Mouse (Mus musculus): ENCODE results near the gene Ndnf. TPM values are rescaled to one million over a fixed set of nuclear protein-coding genes. Genes with fewer than 3 reads are reported as not detected.

The Ndnf gene
- polyA plus RNA-seq, 1 experiment from 2014 or later = 3.9 TPM

GRCm38 (mm10) chr6:65725677-65726076 lies 54.3 kb downstream of the Ndnf start:
- Histone ChIP-seq H3K4me1 (replicated peaks; ENCODE audit: control insufficient read depth, insufficient read depth, low read length) (no peaks in the 10 kb centered on the region), H3K4me3 (replicated peaks; ENCODE audit: low read length) (no peak overlapping the region), H3K4me2 (ENCODE audit: low read length) (no peak overlapping the region), H3K36me3 (ENCODE audit: control insufficient read depth, insufficient read depth) (no peaks in the 10 kb centered on the region), H3K27me3 (replicated peaks; ENCODE audit: control insufficient read depth, insufficient read depth, low read length) (peaks cover 2% of the 10 kb centered on the region; the same call in 1 of the 2 replicates), H3K9me3 (ENCODE audit: control insufficient read depth, low read length) (no peaks in the 10 kb centered on the region), H3K27ac (ENCODE audit: low read length) (no peak overlapping the region), H3K9ac (replicated peaks; ENCODE audit: low read depth, low read length) (no peak overlapping the region)
- peak; percentile 78 for ATAC-seq
- WGBS = 6% methylated on average over 2 of the region's 2 CpGs

- Histone ChIP-seq H3K36me3 (ENCODE audit: control insufficient read depth, insufficient read depth) (no peaks in the 10 kb centered on the region), H3K27me3 (replicated peaks; ENCODE audit: control insufficient read depth, insufficient read depth, low read length) (peaks cover 2% of the 10 kb centered on the region; the same call in 1 of the 2 replicates), H3K4me2 (ENCODE audit: low read length) (no peak overlapping the region), H3K27ac (ENCODE audit: low read length) (no peak overlapping the region), H3K9ac (replicated peaks; ENCODE audit: low read depth, low read length) (no peak overlapping the region), H3K9me3 (ENCODE audit: control insufficient read depth, low read length) (no peaks in the 10 kb centered on the region), H3K4me1 (replicated peaks; ENCODE audit: control insufficient read depth, insufficient read depth, low read length) (no peaks in the 10 kb centered on the region), H3K4me3 (replicated peaks; ENCODE audit: low read length) (no peak overlapping the region)
- 68% methylated on average over 3 of the region's 3 CpGs for WGBS
- ATAC-seq = no peak
Measured at GRCm38 (mm10) chr6:65728261-65728660, 56.9 kb downstream of the Ndnf start.

GRCm38 (mm10) chr6:65739442-65739841 lies 68.1 kb downstream of the Ndnf start:
- Histone ChIP-seq H3K27me3 (replicated peaks; ENCODE audit: control insufficient read depth, insufficient read depth, low read length) (no peaks in the 10 kb centered on the region), H3K9ac (replicated peaks; ENCODE audit: low read depth, low read length) (no peak overlapping the region), H3K4me3 (replicated peaks; ENCODE audit: low read length) (no peak overlapping the region), H3K4me1 (replicated peaks; ENCODE audit: control insufficient read depth, insufficient read depth, low read length) (no peaks in the 10 kb centered on the region), H3K4me2 (ENCODE audit: low read length) (no peak overlapping the region), H3K36me3 (ENCODE audit: control insufficient read depth, insufficient read depth) (no peaks in the 10 kb centered on the region), H3K9me3 (ENCODE audit: control insufficient read depth, low read length) (no peaks in the 10 kb centered on the region), H3K27ac (ENCODE audit: low read length) (no peak overlapping the region)
- 76% methylated on average over 7 of the region's 8 CpGs for WGBS
- no peak for ATAC-seq

- no peak overlapping the region for H3K9ac ChIP-seq (replicated peaks; ENCODE audit: low read depth, low read length)
- H3K9me3 ChIP-seq (ENCODE audit: control insufficient read depth, low read length) = no peaks in the 10 kb centered on the region
- no peaks in the 10 kb centered on the region for H3K4me1 ChIP-seq (replicated peaks; ENCODE audit: control insufficient read depth, insufficient read depth, low read length)
- H3K27ac ChIP-seq (ENCODE audit: low read length) = no peak overlapping the region
- no peaks in the 10 kb centered on the region for H3K36me3 ChIP-seq (ENCODE audit: control insufficient read depth, insufficient read depth)
- ATAC-seq = no peak
- 17% methylated on average over 1 of the region's 1 CpGs for WGBS
- H3K4me3 ChIP-seq (replicated peaks; ENCODE audit: low read length) = no peak overlapping the region
- no peak overlapping the region for H3K4me2 ChIP-seq (ENCODE audit: low read length)
- no peaks in the 10 kb centered on the region for H3K27me3 ChIP-seq (replicated peaks; ENCODE audit: control insufficient read depth, insufficient read depth, low read length)
Measured at GRCm38 (mm10) chr6:65743144-65743870, 71.9 kb downstream of the Ndnf start.

- Histone ChIP-seq H3K4me2 (ENCODE audit: low read length) (no peak overlapping the region), H3K9me3 (ENCODE audit: control insufficient read depth, low read length) (no peaks in the 10 kb centered on the region), H3K27ac (ENCODE audit: low read length) (no peak overlapping the region), H3K4me3 (replicated peaks; ENCODE audit: low read length) (no peak overlapping the region), H3K36me3 (ENCODE audit: control insufficient read depth, insufficient read depth) (no peaks in the 10 kb centered on the region), H3K9ac (replicated peaks; ENCODE audit: low read depth, low read length) (no peak overlapping the region), H3K4me1 (replicated peaks; ENCODE audit: control insufficient read depth, insufficient read depth, low read length) (no peaks in the 10 kb centered on the region), H3K27me3 (replicated peaks; ENCODE audit: control insufficient read depth, insufficient read depth, low read length) (no peaks in the 10 kb centered on the region)
- no peak for ATAC-seq
Measured at GRCm38 (mm10) chr6:65743871-65744202, 72.4 kb downstream of the Ndnf start.

GRCm38 (mm10) chr6:65758214-65758613 lies 86.8 kb downstream of the Ndnf start:
- no peaks in the 10 kb centered on the region for H3K9me3 ChIP-seq (ENCODE audit: control insufficient read depth, low read length)
- no peaks in the 10 kb centered on the region for H3K27me3 ChIP-seq (replicated peaks; ENCODE audit: control insufficient read depth, insufficient read depth, low read length)
- whole genome bisulfite sequencing = 50% methylated on average over 7 of the region's 7 CpGs
- H3K27ac ChIP-seq (ENCODE audit: low read length) = no peak overlapping the region
- no peak for ATAC-seq
- no peak overlapping the region for H3K4me3 ChIP-seq (replicated peaks; ENCODE audit: low read length)
- no peak overlapping the region for H3K4me2 ChIP-seq (ENCODE audit: low read length)
- no peaks in the 10 kb centered on the region for H3K4me1 ChIP-seq (replicated peaks; ENCODE audit: control insufficient read depth, insufficient read depth, low read length)
- H3K36me3 ChIP-seq (ENCODE audit: control insufficient read depth, insufficient read depth) = no peaks in the 10 kb centered on the region
- H3K9ac ChIP-seq (replicated peaks; ENCODE audit: low read depth, low read length) = no peak overlapping the region

- ATAC-seq = no peak
- no peak overlapping the region for H3K9ac ChIP-seq (replicated peaks; ENCODE audit: low read depth, low read length)
- H3K9me3 ChIP-seq (ENCODE audit: control insufficient read depth, low read length) = no peaks in the 10 kb centered on the region
- no peak overlapping the region for H3K4me3 ChIP-seq (replicated peaks; ENCODE audit: low read length)
- no peaks in the 10 kb centered on the region for H3K27me3 ChIP-seq (replicated peaks; ENCODE audit: control insufficient read depth, insufficient read depth, low read length)
- no peak overlapping the region for H3K4me2 ChIP-seq (ENCODE audit: low read length)
- no peaks in the 10 kb centered on the region for H3K36me3 ChIP-seq (ENCODE audit: control insufficient read depth, insufficient read depth)
- no peaks in the 10 kb centered on the region for H3K4me1 ChIP-seq (replicated peaks; ENCODE audit: control insufficient read depth, insufficient read depth, low read length)
- H3K27ac ChIP-seq (ENCODE audit: low read length) = no peak overlapping the region
- 88% methylated on average over 5 of the region's 5 CpGs for WGBS
Measured at GRCm38 (mm10) chr6:65759174-65759573, 87.8 kb downstream of the Ndnf start.

- no peak for ATAC-seq
- H3K4me2 ChIP-seq (ENCODE audit: low read length) = no peak overlapping the region
- peaks cover 4% of the 10 kb centered on the region; the same call in 1 of the 2 replicates for H3K4me1 ChIP-seq (replicated peaks; ENCODE audit: control insufficient read depth, insufficient read depth, low read length)
- H3K9ac ChIP-seq (replicated peaks; ENCODE audit: low read depth, low read length) = no peak overlapping the region
- no peak overlapping the region for H3K27ac ChIP-seq (ENCODE audit: low read length)
- H3K4me3 ChIP-seq (replicated peaks; ENCODE audit: low read length) = no peak overlapping the region
- no peaks in the 10 kb centered on the region for H3K27me3 ChIP-seq (replicated peaks; ENCODE audit: control insufficient read depth, insufficient read depth, low read length)
- WGBS = 95% methylated on average over 3 of the region's 3 CpGs
- H3K36me3 ChIP-seq (ENCODE audit: control insufficient read depth, insufficient read depth) = no peaks in the 10 kb centered on the region
- H3K9me3 ChIP-seq (ENCODE audit: control insufficient read depth, low read length) = no peaks in the 10 kb centered on the region
Measured at GRCm38 (mm10) chr6:65760073-65760472, 88.7 kb downstream of the Ndnf start.

Measured in forebrain, embryonic 16.5 days (tissue).